Mouse (Mus musculus): ENCODE measurements around the gene Nr6a1.

- TF ChIP-seq GATA1 (IDR thresholded peaks at IDR 0.05; ENCODE audit: borderline replicate concordance, low read length), result no peak
- TF ChIP-seq CTCF (IDR thresholded peaks at IDR 0.05; ENCODE audit: low read depth, low read length), result no peak
- TF ChIP-seq TAL1 (conservative IDR thresholded peaks at IDR 0.05; ENCODE audit: low read depth, low read length), result no peak
- TF ChIP-seq POLR2AphosphoS5 (IDR thresholded peaks at IDR 0.05; ENCODE audit: insufficient replicate concordance, low read depth, low read length), result no peak
- no peak for TF ChIP-seq GATA2 (IDR thresholded peaks at IDR 0.05; ENCODE audit: borderline replicate concordance, low read depth, low read length)
These were observed 52.9 kb downstream of the Nr6a1 start for GRCm38 (mm10) chr2:38874544-38875108.
